Mouse (Mus musculus): Measurements from ENCODE around the gene Pgpep1.

Gene Pgpep1

DNA sequence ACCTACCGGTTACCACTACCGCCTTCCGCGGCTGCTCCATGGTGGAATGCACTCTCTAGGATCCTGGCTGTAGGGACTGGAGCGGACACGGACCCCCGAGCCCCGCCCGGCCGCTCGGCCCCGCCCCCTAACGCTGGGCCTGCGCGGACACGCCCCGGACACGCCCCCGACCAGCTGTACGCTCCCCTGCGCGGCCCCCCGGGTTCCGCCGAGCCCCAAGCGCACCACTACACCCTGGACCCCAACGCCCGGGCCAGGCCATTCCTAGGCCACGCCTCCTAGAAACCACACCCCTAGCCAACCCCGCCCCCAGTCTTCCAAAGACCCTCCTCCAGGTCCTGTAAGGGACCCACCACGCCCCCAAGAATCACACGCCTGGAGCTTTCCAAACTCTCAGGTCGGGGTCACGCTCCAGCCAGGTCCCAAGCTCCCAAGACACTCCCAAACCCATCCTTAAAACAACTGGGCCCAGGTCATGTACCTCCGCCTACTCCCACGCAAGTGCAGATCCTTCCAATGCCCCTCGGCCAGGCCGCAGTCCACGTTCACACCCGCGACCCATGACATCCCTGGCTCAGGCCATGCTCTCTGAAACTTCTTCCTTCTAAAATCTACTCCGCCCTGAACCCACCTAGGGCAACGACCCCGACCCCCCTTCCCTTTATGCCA, 450 bp downstream of the Pgpep1 start:
- DNase-seq (ENCODE audit: low read depth) = peak; percentile 85

DNA sequence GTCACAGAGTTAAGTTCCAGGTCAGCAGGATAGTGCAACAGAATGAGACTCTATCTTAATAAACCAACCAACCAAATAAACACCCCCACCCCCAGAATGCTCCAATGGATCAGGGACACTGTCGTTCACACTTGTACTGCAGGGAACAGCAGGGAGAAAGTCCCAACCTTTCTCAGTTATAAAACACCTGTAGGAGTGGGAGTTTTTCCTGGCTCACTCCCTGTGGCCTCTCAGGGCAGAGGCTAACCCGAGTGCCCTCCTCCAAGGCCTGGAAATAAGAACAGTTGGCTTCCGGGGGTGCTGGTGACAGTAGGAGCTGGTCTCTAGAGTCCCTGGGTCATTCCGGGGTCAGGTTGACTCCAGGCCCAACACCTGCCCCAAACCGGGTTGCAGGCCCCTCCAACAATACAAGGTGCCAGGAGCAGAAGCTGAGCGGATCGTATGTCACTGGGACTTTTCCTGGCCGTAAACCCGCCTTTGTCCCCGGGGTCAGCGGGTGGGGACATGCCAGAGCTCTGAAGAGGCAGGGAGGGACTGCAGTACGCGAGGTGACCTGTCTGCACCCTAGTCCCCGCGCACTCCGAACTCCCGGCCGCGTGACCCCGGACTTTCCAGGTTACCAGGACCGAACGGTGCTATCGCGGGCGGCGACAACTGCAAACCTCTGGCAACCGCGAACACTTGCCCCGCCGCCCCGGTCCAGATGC, 1.1 kb downstream of the Pgpep1 start:
- DNase-seq (ENCODE audit: low read depth) = no peak

GRCm38 (mm10) chr8:70657739-70658138, 2.4 kb downstream of the Pgpep1 start:
- no peak for DNase-seq (ENCODE audit: low read depth)

DNA sequence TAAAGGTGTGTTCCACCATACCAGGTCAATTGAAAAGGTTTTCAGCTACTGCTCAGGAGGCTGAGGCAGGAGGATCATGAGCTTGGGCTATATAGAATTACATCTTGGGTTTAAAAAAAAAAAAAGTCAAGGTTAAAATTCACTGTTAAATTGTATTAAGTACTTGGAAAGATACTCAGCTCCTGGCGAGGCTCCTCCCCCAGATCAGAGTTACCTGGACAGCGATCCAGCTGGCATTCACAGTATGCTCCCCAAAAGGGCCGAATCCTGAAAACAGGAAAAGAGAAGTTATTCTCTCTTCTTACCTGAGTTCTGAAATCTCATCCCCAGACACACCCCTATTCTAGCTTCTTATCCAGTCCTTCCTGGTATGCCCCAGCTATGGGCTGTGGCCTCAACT, 3.0 kb downstream of the Pgpep1 start:
- DNase-seq (ENCODE audit: low read depth) = no peak

- no peak for DNase-seq (ENCODE audit: low read depth)
Observed at GRCm38 (mm10) chr8:70656193-70656790, 3.9 kb downstream of the Pgpep1 start.

GRCm38 (mm10) chr8:70655469-70655868, 4.7 kb downstream of the Pgpep1 start:
- no peak for DNase-seq (ENCODE audit: low read depth)

- DNase-seq (ENCODE audit: low read depth) = no peak
Observed at GRCm38 (mm10) chr8:70654121-70654520, 6.1 kb downstream of the Pgpep1 start.

- peak; percentile 88 for DNase-seq (ENCODE audit: low read depth)
Observed at GRCm38 (mm10) chr8:70653226-70653625, 7.0 kb downstream of the Pgpep1 start.

- no peak for DNase-seq (ENCODE audit: low read depth)
Observed at GRCm38 (mm10) chr8:70650351-70650750, 9.8 kb downstream of the Pgpep1 start.

DNA sequence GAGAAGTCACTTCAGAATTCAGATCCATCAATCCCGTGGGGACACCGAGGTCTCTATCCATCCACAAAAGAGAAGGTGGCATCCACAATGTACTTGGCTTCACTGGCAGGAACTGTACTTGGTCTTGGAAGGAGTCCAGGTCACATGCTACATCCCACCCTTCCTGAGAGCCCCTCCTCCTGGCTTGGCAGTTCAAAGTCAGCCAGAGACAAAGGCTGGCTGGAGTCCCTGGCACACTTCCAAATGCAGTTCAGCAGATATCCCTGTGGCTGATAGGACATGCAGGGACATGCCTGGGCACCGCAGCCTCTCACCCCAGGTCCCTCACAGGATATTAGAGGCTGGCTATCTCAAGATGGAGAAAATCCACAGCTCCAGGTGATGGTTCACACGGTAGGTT, 10.9 kb downstream of the Pgpep1 start:
- no peak for DNase-seq (ENCODE audit: low read depth)

DNA sequence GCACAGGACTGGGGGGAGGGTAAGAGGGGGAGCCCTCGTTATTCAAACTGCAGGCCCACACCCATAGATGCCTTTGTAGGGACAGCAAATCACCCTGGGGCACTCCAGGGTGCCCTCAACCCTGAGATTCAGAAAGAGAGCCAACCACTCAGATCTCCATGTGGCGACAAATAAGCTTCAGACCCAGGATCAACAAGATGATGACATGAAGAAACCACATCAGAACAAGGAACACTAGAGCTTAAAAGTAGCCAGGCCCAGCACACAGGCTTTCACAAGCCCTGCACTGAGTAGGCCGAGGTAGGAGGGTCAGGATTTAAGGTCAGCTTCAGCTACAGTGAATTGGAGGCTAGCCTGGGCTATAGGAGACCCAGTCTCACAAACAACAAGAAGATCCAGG, 11.3 kb downstream of the Pgpep1 start:
- no peak for DNase-seq (ENCODE audit: low read depth)

- DNase-seq (ENCODE audit: low read depth) = no peak
Observed at GRCm38 (mm10) chr8:70648164-70648442, 12.1 kb downstream of the Pgpep1 start.

GRCm38 (mm10) chr8:70647343-70648163, 12.6 kb downstream of the Pgpep1 start:
- no peak for DNase-seq (ENCODE audit: low read depth)

GRCm38 (mm10) chr8:70646775-70647174, 13.4 kb downstream of the Pgpep1 start:
- DNase-seq (ENCODE audit: low read depth) = no peak

- DNase-seq (ENCODE audit: low read depth) = no peak
Observed at GRCm38 (mm10) chr8:70646369-70646768, 13.8 kb downstream of the Pgpep1 start.

- no peak for DNase-seq (ENCODE audit: low read depth)
Observed at GRCm38 (mm10) chr8:70645501-70646224, 14.5 kb downstream of the Pgpep1 start.

DNA sequence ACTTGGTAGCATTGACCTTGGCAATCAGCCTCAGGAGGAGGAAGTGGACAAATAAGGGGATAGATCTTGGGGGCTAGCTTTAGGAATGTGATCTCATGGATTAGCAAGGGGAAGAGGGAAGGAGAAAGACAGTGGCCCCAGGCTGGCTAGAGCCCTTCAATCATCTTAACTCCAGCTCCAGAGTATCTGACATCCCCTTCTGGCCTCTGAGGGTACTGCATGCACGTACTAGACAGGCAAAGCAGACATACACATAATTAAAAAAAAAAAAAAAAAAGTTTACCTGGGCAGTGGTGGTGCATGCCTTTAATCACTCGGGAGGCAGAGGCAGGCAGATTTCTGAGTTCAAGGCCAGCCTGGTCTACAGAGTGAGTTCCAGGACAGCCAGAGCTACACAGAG, 16.1 kb downstream of the Pgpep1 start:
- DNase-seq (ENCODE audit: low read depth) = peak; percentile 69

DNA sequence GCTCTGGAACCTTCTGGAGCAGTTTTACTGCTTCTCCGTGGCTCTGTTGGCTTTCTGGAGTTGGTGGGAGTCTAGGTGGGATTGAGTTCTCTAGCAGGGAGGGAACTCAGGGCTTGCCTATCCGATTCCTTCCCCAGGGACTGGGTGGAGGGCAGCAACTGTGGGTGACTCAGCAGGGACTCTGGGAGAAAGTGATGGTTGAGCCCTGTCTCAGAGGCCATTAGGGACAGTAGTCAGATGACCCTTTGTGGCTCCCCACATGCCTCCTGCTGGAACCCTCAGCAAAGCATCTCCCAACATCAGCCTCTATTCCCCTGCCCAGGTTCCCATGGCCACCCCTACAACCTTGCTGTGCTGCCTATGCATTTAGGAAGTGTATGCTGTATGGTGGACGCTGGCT, 17.2 kb downstream of the Pgpep1 start:
- no peak for DNase-seq (ENCODE audit: low read depth)

DNA sequence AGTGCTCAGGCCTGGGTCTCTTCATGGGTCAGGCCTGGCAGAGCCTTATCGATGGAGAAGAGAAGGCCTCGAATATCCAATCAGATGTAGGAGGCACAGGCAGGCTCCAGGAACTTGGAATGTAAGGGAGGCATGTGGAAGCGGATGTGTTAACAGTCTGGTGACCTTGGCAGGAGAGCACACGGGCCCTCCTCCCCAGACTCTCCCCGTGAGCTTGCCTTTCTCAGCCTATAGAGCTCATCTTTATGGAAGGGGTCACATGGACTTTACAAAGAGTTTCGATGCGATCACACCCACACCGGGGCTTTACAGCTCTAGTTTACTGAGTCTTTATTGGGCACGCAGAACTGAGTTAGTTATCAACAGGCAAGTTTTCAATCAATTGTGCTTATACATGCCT, 21.4 kb downstream of the Pgpep1 start:
- DNase-seq (ENCODE audit: low read depth) = no peak

GRCm38 (mm10) chr8:70636838-70637237, 23.4 kb downstream of the Pgpep1 start:
- DNase-seq (ENCODE audit: low read depth) = no peak

DNA sequence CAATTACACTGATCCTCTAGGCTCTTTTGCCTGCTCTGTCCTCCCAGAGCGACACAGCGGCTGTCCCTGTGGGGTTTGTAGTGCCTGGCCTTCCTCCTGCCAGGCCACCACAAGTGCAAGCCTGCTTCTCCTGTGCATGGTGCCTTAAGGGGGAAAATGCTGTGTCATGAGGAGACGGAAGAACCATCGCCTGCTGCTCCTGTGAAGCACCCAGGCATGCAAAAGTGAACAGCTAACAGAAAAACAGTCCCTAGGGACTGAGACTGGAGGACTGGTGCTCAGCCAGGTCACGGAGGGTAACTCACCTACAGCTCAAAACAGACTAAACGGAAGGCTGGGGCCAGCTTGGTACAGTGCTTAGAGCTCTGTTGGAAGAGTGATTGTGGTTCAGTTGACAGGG, 24.7 kb downstream of the Pgpep1 start:
- no peak for DNase-seq (ENCODE audit: low read depth)

- no peak for DNase-seq (ENCODE audit: low read depth)
Observed at GRCm38 (mm10) chr8:70634066-70634465, 26.1 kb downstream of the Pgpep1 start.

Data from induced T-regulatory cell, adult 2 months (primary cell).